Mouse (Mus musculus): ENCODE results near the gene Tbata. TPM values are rescaled to one million over a fixed set of nuclear protein-coding genes. Genes with fewer than 3 reads are reported as not detected.

The Tbata gene
- polyA plus RNA-seq, 1 experiment from 2014 or later, result 89.2 TPM

GRCm38 (mm10) chr10:61145766-61146118, 26.0 kb upstream of the Tbata start:
- no peaks in the 10 kb centered on the region for H3K36me3 ChIP-seq (ENCODE audit: control insufficient read depth, insufficient read depth)
- WGBS, result 2% methylated on average over 3 of the region's 3 CpGs
- no peaks in the 10 kb centered on the region for H3K27me3 ChIP-seq (ENCODE audit: control insufficient read depth, insufficient read depth, low read length)
- H3K27ac ChIP-seq (ENCODE audit: low read length), result peak overlapping the region; percentile 93
- H3K9ac ChIP-seq (ENCODE audit: low read length), result peak overlapping the region; percentile 93
- H3K9me3 ChIP-seq (replicated peaks; ENCODE audit: control insufficient read depth, low read length), result no peaks in the 10 kb centered on the region
- H3K4me3 ChIP-seq (ENCODE audit: low read length), result peak overlapping the region; percentile 90
- ATAC-seq (replicated peaks; ENCODE audit: extremely low read depth, insufficient read depth, low FRiP score), result no peak
- peaks cover 8% of the 10 kb centered on the region for H3K4me1 ChIP-seq (ENCODE audit: control insufficient read depth, insufficient read depth, low read length)
- peak overlapping the region; percentile 100 for H3K4me2 ChIP-seq (ENCODE audit: low read depth, low read length)

GRCm38 (mm10) chr10:61146119-61146806, 25.5 kb upstream of the Tbata start:
- peaks cover 8% of the 10 kb centered on the region for H3K4me1 ChIP-seq (ENCODE audit: control insufficient read depth, insufficient read depth, low read length)
- H3K27me3 ChIP-seq (ENCODE audit: control insufficient read depth, insufficient read depth, low read length), result no peaks in the 10 kb centered on the region
- peak overlapping the region; percentile 93 for H3K27ac ChIP-seq (ENCODE audit: low read length)
- peak overlapping the region; percentile 90 for H3K4me3 ChIP-seq (ENCODE audit: low read length)
- H3K36me3 ChIP-seq (ENCODE audit: control insufficient read depth, insufficient read depth), result no peaks in the 10 kb centered on the region
- peak overlapping the region; percentile 93 for H3K9ac ChIP-seq (ENCODE audit: low read length)
- peak overlapping the region; percentile 100 for H3K4me2 ChIP-seq (ENCODE audit: low read depth, low read length)
- peak; percentile 9 for ATAC-seq (replicated peaks; ENCODE audit: extremely low read depth, insufficient read depth, low FRiP score)
- under 1% methylated on average over 50 of the region's 53 CpGs for WGBS
- H3K9me3 ChIP-seq (replicated peaks; ENCODE audit: control insufficient read depth, low read length), result no peaks in the 10 kb centered on the region

- Histone ChIP-seq H3K4me3 (ENCODE audit: low read length) (peak overlapping the region; percentile 90), H3K9me3 (replicated peaks; ENCODE audit: control insufficient read depth, low read length) (no peaks in the 10 kb centered on the region), H3K4me1 (ENCODE audit: control insufficient read depth, insufficient read depth, low read length) (peaks cover 8% of the 10 kb centered on the region), H3K36me3 (ENCODE audit: control insufficient read depth, insufficient read depth) (no peaks in the 10 kb centered on the region), H3K9ac (ENCODE audit: low read length) (peak overlapping the region; percentile 93), H3K27me3 (ENCODE audit: control insufficient read depth, insufficient read depth, low read length) (no peaks in the 10 kb centered on the region), H3K27ac (ENCODE audit: low read length) (peak overlapping the region; percentile 93), H3K4me2 (ENCODE audit: low read depth, low read length) (peak overlapping the region; percentile 100)
- WGBS, result 1% methylated on average over 11 of the region's 14 CpGs
- no peak; the same call in 1 of the 2 replicates for ATAC-seq (replicated peaks; ENCODE audit: extremely low read depth, insufficient read depth, low FRiP score)
Observed at GRCm38 (mm10) chr10:61146807-61147156, 25.0 kb upstream of the Tbata start.

DNA sequence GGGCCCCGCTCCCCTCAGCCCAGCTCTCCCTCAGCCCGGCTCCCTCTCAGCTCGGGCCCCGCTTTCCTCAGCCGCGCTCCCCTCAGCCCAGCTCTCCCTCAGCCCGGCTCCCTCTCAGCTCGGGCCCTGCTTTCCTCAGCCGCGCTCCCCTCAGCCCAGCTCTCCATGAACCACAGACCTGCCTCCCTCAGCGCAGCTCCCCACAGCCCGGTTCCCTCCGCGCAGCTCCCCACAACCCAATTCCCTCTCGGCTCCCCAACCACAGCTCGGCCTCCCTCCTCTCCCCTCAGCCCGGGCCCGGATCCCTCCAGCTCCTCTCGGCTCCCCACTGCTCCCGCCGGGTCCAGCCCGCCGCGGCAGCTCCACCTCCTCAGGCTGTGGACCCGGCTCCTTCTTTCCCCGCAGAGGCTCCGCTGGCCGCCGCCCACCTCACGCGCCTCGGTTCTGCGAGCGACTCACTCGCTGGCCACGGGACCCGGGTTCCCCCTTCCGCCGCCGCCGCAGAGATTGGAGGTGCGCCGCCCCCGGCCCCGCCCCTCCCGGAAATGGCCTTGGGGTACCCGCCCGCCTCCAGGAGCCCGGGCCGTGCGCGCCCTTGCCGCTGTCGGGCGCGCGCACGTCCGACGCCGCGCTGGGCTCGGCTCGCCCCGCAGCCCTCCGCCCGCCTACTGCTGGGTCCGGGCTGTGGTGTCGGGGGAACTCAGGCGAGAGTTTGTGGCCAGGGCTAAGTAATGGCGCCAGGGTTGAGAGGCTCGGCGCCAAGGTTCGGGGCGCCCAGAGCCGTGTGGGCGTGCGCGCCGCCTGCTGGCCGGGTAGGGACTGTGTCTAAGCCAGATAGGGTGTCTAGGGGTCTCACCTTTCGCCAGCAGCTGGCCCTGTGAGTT, 24.4 kb upstream of the Tbata start, which contains the start of gene Sgpl1:
Gene Sgpl1, minus strand, starts transcription at position 547 of the 884 bp plus-strand sequence.
- no peaks in the 10 kb centered on the region for H3K36me3 ChIP-seq (ENCODE audit: control insufficient read depth, insufficient read depth)
- WGBS, result under 1% methylated on average over 82 of the region's 82 CpGs
- peak within 1 kb of the TSS; percentile 90 for H3K4me3 ChIP-seq (ENCODE audit: low read length)
- peak; percentile 90 for ATAC-seq (replicated peaks; ENCODE audit: extremely low read depth, insufficient read depth, low FRiP score)
- H3K27ac ChIP-seq (ENCODE audit: low read length), result peak within 1 kb of the TSS; percentile 93
- no peaks in the 10 kb centered on the region for H3K27me3 ChIP-seq (ENCODE audit: control insufficient read depth, insufficient read depth, low read length)
- H3K4me1 ChIP-seq (ENCODE audit: control insufficient read depth, insufficient read depth, low read length), result peaks cover 8% of the 10 kb centered on the region
- H3K9me3 ChIP-seq (replicated peaks; ENCODE audit: control insufficient read depth, low read length), result no peaks in the 10 kb centered on the region
- peak within 1 kb of the TSS; percentile 100 for H3K4me2 ChIP-seq (ENCODE audit: low read depth, low read length)
- peak within 1 kb of the TSS; percentile 93 for H3K9ac ChIP-seq (ENCODE audit: low read length)

- Histone ChIP-seq H3K9me3 (replicated peaks; ENCODE audit: control insufficient read depth, low read length) (no peaks in the 10 kb centered on the region), H3K27ac (ENCODE audit: low read length) (no peak overlapping the region), H3K4me2 (ENCODE audit: low read depth, low read length) (no peak overlapping the region), H3K36me3 (ENCODE audit: control insufficient read depth, insufficient read depth) (no peaks in the 10 kb centered on the region), H3K4me1 (ENCODE audit: control insufficient read depth, insufficient read depth, low read length) (peaks cover 8% of the 10 kb centered on the region), H3K4me3 (ENCODE audit: low read length) (no peak overlapping the region), H3K9ac (ENCODE audit: low read length) (no peak overlapping the region), H3K27me3 (ENCODE audit: control insufficient read depth, insufficient read depth, low read length) (no peaks in the 10 kb centered on the region)
- ATAC-seq (replicated peaks; ENCODE audit: extremely low read depth, insufficient read depth, low FRiP score), result no peak
- WGBS, result 48% methylated on average over 3 of the region's 3 CpGs
Observed at GRCm38 (mm10) chr10:61149476-61149875, 22.3 kb upstream of the Tbata start.

GRCm38 (mm10) chr10:61150616-61151015, 21.1 kb upstream of the Tbata start:
- Histone ChIP-seq H3K4me3 (ENCODE audit: low read length) (no peak overlapping the region), H3K9ac (ENCODE audit: low read length) (no peak overlapping the region), H3K4me2 (ENCODE audit: low read depth, low read length) (no peak overlapping the region), H3K4me1 (ENCODE audit: control insufficient read depth, insufficient read depth, low read length) (peaks cover 5% of the 10 kb centered on the region), H3K36me3 (ENCODE audit: control insufficient read depth, insufficient read depth) (no peaks in the 10 kb centered on the region), H3K27ac (ENCODE audit: low read length) (no peak overlapping the region), H3K27me3 (ENCODE audit: control insufficient read depth, insufficient read depth, low read length) (no peaks in the 10 kb centered on the region), H3K9me3 (replicated peaks; ENCODE audit: control insufficient read depth, low read length) (no peaks in the 10 kb centered on the region)
- no peak for ATAC-seq (replicated peaks; ENCODE audit: extremely low read depth, insufficient read depth, low FRiP score)
- WGBS, result 38% methylated on average over 6 of the region's 6 CpGs

- H3K9ac ChIP-seq (ENCODE audit: low read length), result no peak overlapping the region
- ATAC-seq (replicated peaks; ENCODE audit: extremely low read depth, insufficient read depth, low FRiP score), result no peak
- no peaks in the 10 kb centered on the region for H3K9me3 ChIP-seq (replicated peaks; ENCODE audit: control insufficient read depth, low read length)
- no peak overlapping the region for H3K4me2 ChIP-seq (ENCODE audit: low read depth, low read length)
- H3K4me3 ChIP-seq (ENCODE audit: low read length), result no peak overlapping the region
- no peak overlapping the region for H3K27ac ChIP-seq (ENCODE audit: low read length)
- no peaks in the 10 kb centered on the region for H3K36me3 ChIP-seq (ENCODE audit: control insufficient read depth, insufficient read depth)
- peaks cover 3% of the 10 kb centered on the region; the same call in 1 of the 2 replicates for H3K4me1 ChIP-seq (ENCODE audit: control insufficient read depth, insufficient read depth, low read length)
- no peaks in the 10 kb centered on the region for H3K27me3 ChIP-seq (ENCODE audit: control insufficient read depth, insufficient read depth, low read length)
Observed at GRCm38 (mm10) chr10:61152131-61152530, 19.6 kb upstream of the Tbata start.

- no peak for ATAC-seq (replicated peaks; ENCODE audit: extremely low read depth, insufficient read depth, low FRiP score)
- no peaks in the 10 kb centered on the region for H3K4me1 ChIP-seq (ENCODE audit: control insufficient read depth, insufficient read depth, low read length)
- H3K9me3 ChIP-seq (replicated peaks; ENCODE audit: control insufficient read depth, low read length), result no peaks in the 10 kb centered on the region
- no peak overlapping the region for H3K4me3 ChIP-seq (ENCODE audit: low read length)
- no peak overlapping the region for H3K27ac ChIP-seq (ENCODE audit: low read length)
- no peak overlapping the region for H3K9ac ChIP-seq (ENCODE audit: low read length)
- no peak overlapping the region for H3K4me2 ChIP-seq (ENCODE audit: low read depth, low read length)
- WGBS, result 52% methylated on average over 3 of the region's 3 CpGs
- H3K36me3 ChIP-seq (ENCODE audit: control insufficient read depth, insufficient read depth), result no peaks in the 10 kb centered on the region
- no peaks in the 10 kb centered on the region for H3K27me3 ChIP-seq (ENCODE audit: control insufficient read depth, insufficient read depth, low read length)
Observed at GRCm38 (mm10) chr10:61155611-61156010, 16.1 kb upstream of the Tbata start.

DNA sequence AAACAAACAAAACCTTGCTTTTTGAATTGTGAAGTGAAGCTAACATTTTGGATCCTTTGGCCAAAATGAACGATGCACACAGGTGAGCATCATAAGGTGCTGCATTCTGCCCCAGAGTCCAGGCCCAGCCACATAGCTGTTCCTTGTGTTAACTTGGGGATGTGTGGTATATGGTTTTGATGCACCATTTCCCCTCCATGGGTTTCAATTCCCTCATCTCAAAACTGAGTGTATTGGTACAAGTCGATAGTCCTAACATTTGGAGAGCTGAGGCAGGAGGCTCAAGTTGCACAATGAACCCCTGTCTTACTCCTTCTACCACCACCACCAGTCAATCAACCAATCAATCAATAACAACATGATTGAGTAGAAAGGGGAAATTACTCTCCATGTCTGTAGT, 15.3 kb upstream of the Tbata start:
- Histone ChIP-seq H3K9ac (ENCODE audit: low read length) (no peak overlapping the region), H3K4me3 (ENCODE audit: low read length) (no peak overlapping the region), H3K27ac (ENCODE audit: low read length) (no peak overlapping the region), H3K4me2 (ENCODE audit: low read depth, low read length) (no peak overlapping the region), H3K4me1 (ENCODE audit: control insufficient read depth, insufficient read depth, low read length) (no peaks in the 10 kb centered on the region), H3K9me3 (replicated peaks; ENCODE audit: control insufficient read depth, low read length) (no peaks in the 10 kb centered on the region), H3K36me3 (ENCODE audit: control insufficient read depth, insufficient read depth) (no peaks in the 10 kb centered on the region), H3K27me3 (ENCODE audit: control insufficient read depth, insufficient read depth, low read length) (no peaks in the 10 kb centered on the region)
- no peak for ATAC-seq (replicated peaks; ENCODE audit: extremely low read depth, insufficient read depth, low FRiP score)
- WGBS, result 78% methylated on average over 2 of the region's 2 CpGs

Data from heart, embryonic 16.5 days (tissue).